In genomic region chr16:44381578-44381977, GRCm38 (mm10) we compare ENCODE assay signal across 22 mouse cellular contexts. TPM values are rescaled to one million over a fixed set of nuclear protein-coding genes. Genes with fewer than 3 reads are reported as not detected.
DNase-seq lines count a peak whose midpoint lies in the region; ATAC-seq and TF ChIP-seq lines count a peak whose summit lies in the region.
"Had no signal": no experiment of that assay in that cellular context is flagged by ENCODE, and none has a peak within 500 bp of the region (broad histone marks: within the 10 kb centered on the region; RNA-seq: fewer than 3 reads in every experiment).

No protein-coding gene starts in this region.

- H3K4me3 ChIP-seq in heart, embryonic 11.5 days (ENCODE audit: low read depth, low read length): no peak overlapping the region
- H3K4me3 ChIP-seq in heart, adult 2 months: no peak overlapping the region
- H3K4me3 ChIP-seq in midbrain, embryonic 12.5 days: no peak overlapping the region
- H3K4me3 ChIP-seq in midbrain, postnatal 0 days (ENCODE audit: low read depth, low read length): no peak overlapping the region
- no peak overlapping the region for H3K4me3 ChIP-seq in neural tube, embryonic 13.5 days
- H3K4me3 ChIP-seq: embryonic facial prominence, embryonic 13.5 days; heart, embryonic 15.5 days; kidney, embryonic 15.5 days; limb, embryonic 12.5 days; liver, embryonic 13.5 days; neural tube, embryonic 12.5 days had no signal

- peaks cover 3% of the 10 kb centered on the region; the same call in 1 of the 2 replicates for H3K4me1 ChIP-seq in heart, embryonic 11.5 days (ENCODE audit: control insufficient read depth, insufficient read depth, low read length)
- no peaks in the 10 kb centered on the region for H3K4me1 ChIP-seq in heart, adult 2 months (ENCODE audit: control insufficient read depth, insufficient read depth, low read length)
- H3K4me1 ChIP-seq in midbrain, embryonic 12.5 days: peaks cover 12% of the 10 kb centered on the region; the same call in 1 of the 2 replicates
- no peaks in the 10 kb centered on the region for H3K4me1 ChIP-seq in midbrain, postnatal 0 days (ENCODE audit: insufficient read depth, low read length)
- peaks cover 5% of the 10 kb centered on the region for H3K4me1 ChIP-seq in neural tube, embryonic 13.5 days (replicated peaks)
- H3K4me1 ChIP-seq: heart, embryonic 15.5 days; liver, embryonic 13.5 days had no signal

- no peaks in the 10 kb centered on the region for H3K36me3 ChIP-seq in heart, embryonic 11.5 days (ENCODE audit: control insufficient read depth, insufficient read depth, low read length)
- H3K36me3 ChIP-seq in heart, adult 2 months (ENCODE audit: control insufficient read depth, insufficient read depth, low read length): no peaks in the 10 kb centered on the region
- H3K36me3 ChIP-seq in midbrain, embryonic 12.5 days: peaks cover 28% of the 10 kb centered on the region
- H3K36me3 ChIP-seq in midbrain, postnatal 0 days (ENCODE audit: insufficient read depth, low read length): no peaks in the 10 kb centered on the region
- H3K36me3 ChIP-seq in neural tube, embryonic 13.5 days: peaks cover 20% of the 10 kb centered on the region; the same call in 1 of the 2 replicates

- no peaks in the 10 kb centered on the region for H3K9me3 ChIP-seq in heart, embryonic 11.5 days (replicated peaks; ENCODE audit: control insufficient read depth, low read length)
- no peaks in the 10 kb centered on the region for H3K9me3 ChIP-seq in midbrain, embryonic 12.5 days
- H3K9me3 ChIP-seq in midbrain, postnatal 0 days (ENCODE audit: low read length): no peaks in the 10 kb centered on the region
- no peaks in the 10 kb centered on the region for H3K9me3 ChIP-seq in neural tube, embryonic 13.5 days
- H3K9me3 ChIP-seq: embryonic facial prominence, embryonic 13.5 days; heart, embryonic 15.5 days; kidney, embryonic 15.5 days; limb, embryonic 12.5 days; liver, embryonic 13.5 days; neural tube, embryonic 12.5 days had no signal

- no peak for TF ChIP-seq POLR2A in heart, adult 2 months (IDR thresholded peaks at IDR 0.05; ENCODE audit: insufficient read depth, low read depth, low read length)

- H3K9ac ChIP-seq in heart, embryonic 11.5 days (ENCODE audit: low read depth, low read length): no peak overlapping the region
- H3K9ac ChIP-seq in heart, adult 2 months (ENCODE audit: low read depth, low read length): no peak overlapping the region
- H3K9ac ChIP-seq in midbrain, embryonic 12.5 days (replicated peaks): no peak overlapping the region
- H3K9ac ChIP-seq in midbrain, postnatal 0 days (replicated peaks; ENCODE audit: low read length, poor library complexity, severe bottlenecking): no peak overlapping the region
- H3K9ac ChIP-seq in neural tube, embryonic 13.5 days: no peak overlapping the region
- H3K9ac ChIP-seq: embryonic facial prominence, embryonic 13.5 days; heart, embryonic 15.5 days; kidney, embryonic 15.5 days; limb, embryonic 12.5 days; liver, embryonic 13.5 days; neural tube, embryonic 12.5 days had no signal

- H3K27me3 ChIP-seq in heart, embryonic 11.5 days (ENCODE audit: control insufficient read depth, insufficient read depth, low read length): no peaks in the 10 kb centered on the region
- H3K27me3 ChIP-seq in heart, adult 2 months (ENCODE audit: control insufficient read depth, insufficient read depth, low read length): no peaks in the 10 kb centered on the region
- H3K27me3 ChIP-seq in midbrain, embryonic 12.5 days: no peaks in the 10 kb centered on the region
- no peaks in the 10 kb centered on the region for H3K27me3 ChIP-seq in midbrain, postnatal 0 days (ENCODE audit: insufficient read depth, low read length)
- H3K27me3 ChIP-seq in neural tube, embryonic 13.5 days: no peaks in the 10 kb centered on the region
- H3K27me3 ChIP-seq: embryonic facial prominence, embryonic 13.5 days; heart, embryonic 15.5 days; kidney, embryonic 15.5 days; limb, embryonic 12.5 days; liver, embryonic 13.5 days; neural tube, embryonic 12.5 days had no signal

- no peak for DNase-seq in heart, adult 2 months
- no peak for DNase-seq in midbrain, postnatal 0 days (ENCODE audit: low spot score)
- peak; percentile 38 for DNase-seq in embryo, embryonic 10.5 days (ENCODE audit: low spot score)
- DNase-seq in ovary, adult 18-20 months (ENCODE audit: low spot score): no peak
- DNase-seq: cerebellum, adult 2 months; cerebellum, postnatal 36 days; gastrocnemius, postnatal 10 days; heart, adult 18-20 months; liver, embryonic 13.5 days; right cerebral cortex, postnatal 25 days had no signal

- intact Hi-C loops in heart, adult 2 months (cut with DNase I): no loop called here

- no peak for ATAC-seq in heart, embryonic 11.5 days (replicated peaks; ENCODE audit: insufficient number of reproducible peaks, low FRiP score, low TSS enrichment)
- peak; percentile 55; the same call in 1 of the 2 replicates for ATAC-seq in midbrain, embryonic 12.5 days (ENCODE audit: low FRiP score, low read depth)
- no peak for ATAC-seq in midbrain, postnatal 0 days (ENCODE audit: low FRiP score)
- ATAC-seq in neural tube, embryonic 13.5 days (ENCODE audit: low read depth): peak; percentile 41; the same call in 1 of the 2 replicates
- ATAC-seq: intestine, embryonic 16.5 days had no signal

- H3K4me2 ChIP-seq in heart, embryonic 11.5 days: peak overlapping the region; percentile 32
- H3K4me2 ChIP-seq in midbrain, embryonic 12.5 days (replicated peaks): no peak overlapping the region
- no peak overlapping the region for H3K4me2 ChIP-seq in midbrain, postnatal 0 days (ENCODE audit: low read depth, low read length, poor library complexity, severe bottlenecking)
- no peak overlapping the region for H3K4me2 ChIP-seq in neural tube, embryonic 13.5 days
- H3K4me2 ChIP-seq: embryonic facial prominence, embryonic 13.5 days; heart, embryonic 15.5 days; kidney, embryonic 15.5 days; limb, embryonic 12.5 days; liver, embryonic 13.5 days; neural tube, embryonic 12.5 days had no signal

- TF ChIP-seq CTCF in heart, adult 2 months (IDR thresholded peaks at IDR 0.05): no peak
- TF ChIP-seq CTCF in midbrain, postnatal 0 days (IDR thresholded peaks at IDR 0.05): no peak

- no peak overlapping the region for H3K27ac ChIP-seq in heart, embryonic 11.5 days (ENCODE audit: low read depth, low read length)
- H3K27ac ChIP-seq in heart, adult 2 months: no peak overlapping the region
- H3K27ac ChIP-seq in midbrain, embryonic 12.5 days (replicated peaks): no peak overlapping the region
- no peak overlapping the region for H3K27ac ChIP-seq in midbrain, postnatal 0 days (ENCODE audit: low read depth, low read length)
- no peak overlapping the region for H3K27ac ChIP-seq in neural tube, embryonic 13.5 days (replicated peaks)
- H3K27ac ChIP-seq: embryonic facial prominence, embryonic 13.5 days; heart, embryonic 15.5 days; kidney, embryonic 15.5 days; limb, embryonic 12.5 days; liver, embryonic 13.5 days; neural tube, embryonic 12.5 days had no signal

- WGBS in heart, embryonic 11.5 days (ENCODE audit: insufficient replicate concordance): 8% methylated on average over 5 of the region's 5 CpGs
- 76% methylated on average over 5 of the region's 5 CpGs for WGBS in heart, adult 2 months
- WGBS in midbrain, embryonic 12.5 days: 16% methylated on average over 2 of the region's 5 CpGs
- WGBS in midbrain, postnatal 0 days: 20% methylated on average over 5 of the region's 5 CpGs
- WGBS in neural tube, embryonic 13.5 days: 14% methylated on average over 5 of the region's 5 CpGs

- no peaks in the 10 kb centered on the region for H3K79me2 ChIP-seq in heart, adult 2 months (replicated peaks; ENCODE audit: control insufficient read depth, insufficient read depth, low read length)

- no peak for TF ChIP-seq EP300 in heart, adult 2 months (IDR thresholded peaks at IDR 0.05; ENCODE audit: insufficient read depth, low read depth, low read length)

RNA-seq across cellular contexts. Expression of gene Cfap44, which starts 13.0 kb away (rescaled TPM):
- 0.37 TPM in 1 of 2 replicates, not detected in the other for polyA plus RNA-seq in heart, embryonic 11.5 days (2014; fragmentation: Nextera tagmentation; extraction: Ambion mirVana)
- not detected for total RNA-seq in heart, adult 2 months (2021)
- 0.55 TPM in 1 of 2 replicates, not detected in the other for polyA plus RNA-seq in heart, adult 2 months (2012; rRNA removed)
- polyA plus RNA-seq in midbrain, embryonic 12.5 days (2016; fragmentation: Nextera tagmentation; extraction: Ambion mirVana): 1.8 TPM in 2 replicates
- total RNA-seq in midbrain, postnatal 0 days (2014; rRNA removed): 3.8 and 11.4 TPM in 2 replicates
- polyA plus RNA-seq in midbrain, postnatal 0 days (2015; fragmentation: Nextera tagmentation; extraction: Ambion mirVana): 3.0 and 3.7 TPM in 2 replicates
- polyA plus RNA-seq in neural tube, embryonic 13.5 days (2015; fragmentation: Nextera tagmentation; extraction: Ambion mirVana): 1.6 and 1.7 TPM in 2 replicates
- total RNA-seq: hematopoietic stem cell, adult 5-6 weeks had no signal
- polyA plus RNA-seq: large intestine, adult 2 months; spleen, adult 2 months had no signal

RNA-seq across cellular contexts. Expression of gene Spice1, which starts 34.7 kb away (rescaled TPM):
- polyA plus RNA-seq in heart, embryonic 11.5 days (2014; fragmentation: Nextera tagmentation; extraction: Ambion mirVana): 19.9 and 20.4 TPM in 2 replicates
- 1 to 10 TPM; 9.3 to 10.0 TPM for total RNA-seq in heart, adult 2 months (2021)
- 4.5 and 6.5 TPM in 2 replicates for polyA plus RNA-seq in heart, adult 2 months (2012; rRNA removed)
- 26.6 and 34.4 TPM in 2 replicates for polyA plus RNA-seq in midbrain, embryonic 12.5 days (2016; fragmentation: Nextera tagmentation; extraction: Ambion mirVana)
- total RNA-seq in midbrain, postnatal 0 days (2014; rRNA removed): 14.0 and 16.4 TPM in 2 replicates
- polyA plus RNA-seq in midbrain, postnatal 0 days (2015; fragmentation: Nextera tagmentation; extraction: Ambion mirVana): 9.1 and 10.9 TPM in 2 replicates
- 12.7 and 15.6 TPM in 2 replicates for polyA plus RNA-seq in neural tube, embryonic 13.5 days (2015; fragmentation: Nextera tagmentation; extraction: Ambion mirVana)

RNA-seq across cellular contexts. Expression of gene Sidt1, which starts 48.6 kb away (rescaled TPM):
- not detected in 2 replicates for polyA plus RNA-seq in heart, embryonic 11.5 days (2014; fragmentation: Nextera tagmentation; extraction: Ambion mirVana)
- total RNA-seq in heart, adult 2 months (2021): under 1 TPM; 0.32 to 0.37 TPM
- 0.76 and 1.3 TPM in 2 replicates for polyA plus RNA-seq in heart, adult 2 months (2012; rRNA removed)
- 0.98 and 1.1 TPM in 2 replicates for polyA plus RNA-seq in midbrain, embryonic 12.5 days (2016; fragmentation: Nextera tagmentation; extraction: Ambion mirVana)
- 30.4 and 35.8 TPM in 2 replicates for total RNA-seq in midbrain, postnatal 0 days (2014; rRNA removed)
- polyA plus RNA-seq in midbrain, postnatal 0 days (2015; fragmentation: Nextera tagmentation; extraction: Ambion mirVana): 18.6 and 19.7 TPM in 2 replicates
- 3.8 and 4.9 TPM in 2 replicates for polyA plus RNA-seq in neural tube, embryonic 13.5 days (2015; fragmentation: Nextera tagmentation; extraction: Ambion mirVana)

Comparison
In these comparisons a context has a peak if more than half of its experiments do, and no peak if none do; other contexts are left out.
1. ATAC-seq: peak in midbrain, embryonic 12.5 days (single experiment) and neural tube, embryonic 13.5 days (single experiment); none in heart, embryonic 11.5 days (single experiment) and midbrain, postnatal 0 days (single experiment).